In the genomic region with DNA sequence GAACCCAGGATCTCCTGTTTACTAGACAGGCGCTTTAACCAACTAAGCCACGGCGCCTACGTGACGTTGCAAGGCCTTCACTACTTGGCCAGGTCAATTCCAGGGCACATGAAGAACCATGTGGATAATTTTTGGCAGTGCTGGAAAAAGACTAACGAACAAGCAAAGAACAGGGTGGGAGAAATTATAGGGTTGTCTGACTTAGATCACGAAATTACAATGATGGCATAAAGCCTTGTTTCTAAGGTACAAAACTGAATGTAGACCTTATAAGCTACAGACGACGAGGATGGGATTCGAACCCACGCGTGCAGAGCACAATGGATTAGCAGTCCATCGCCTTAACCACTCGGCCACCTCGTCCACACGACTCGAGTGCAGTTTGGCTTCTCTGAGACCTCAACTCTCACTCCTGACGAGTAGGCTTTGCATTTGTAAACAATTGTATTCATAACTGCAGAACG, we compare ENCODE assay signal across 1 mouse cellular context.
TF ChIP-seq lines count a peak whose summit lies in the region.

No protein-coding gene starts in this region.

TF ChIP-seq in CH12.LX, 34 proteins besides CTCF, POLR2A, EP300 and RAD21 (continued from another document):
- TF ChIP-seq HCFC1 (IDR thresholded peaks at IDR 0.05; ENCODE audit: low read depth, low read length) (peak; percentile 43), JUND (conservative IDR thresholded peaks at IDR 0.05; ENCODE audit: low read depth, low read length) (peak; percentile 68; the same call in 1 of the 2 replicates), MAZ (IDR thresholded peaks at IDR 0.05; ENCODE audit: low read depth, low read length) (no peak), KAT2A (IDR thresholded peaks at IDR 0.05; ENCODE audit: insufficient replicate concordance, low read length) (peak; percentile 75; the same call in 1 of the 2 replicates), NRF1 (IDR thresholded peaks at IDR 0.05; ENCODE audit: low read depth, low read length) (peak; percentile 76), MAFK (IDR thresholded peaks at IDR 0.05; ENCODE audit: insufficient replicate concordance, low read length) (peak; percentile 97), CHD2 (IDR thresholded peaks at IDR 0.05; ENCODE audit: low read length) (no peak), MEF2A (IDR thresholded peaks at IDR 0.05; ENCODE audit: borderline replicate concordance, low read depth, low read length) (no peak), ELF1 (IDR thresholded peaks at IDR 0.05; ENCODE audit: low read depth, low read length) (peak; percentile 97), MYC (IDR thresholded peaks at IDR 0.05; ENCODE audit: low read depth, low read length) (peak; percentile 97), ETS1 (conservative IDR thresholded peaks at IDR 0.05; ENCODE audit: low read depth, low read length) (no peak), JUN (IDR thresholded peaks at IDR 0.05; ENCODE audit: insufficient read depth, low read depth, low read length) (no peak), MAX (IDR thresholded peaks at IDR 0.05; ENCODE audit: low read length) (0 out of 2 replicates have a peak, but pooled peaks have one; percentile 39), MXI1 (IDR thresholded peaks at IDR 0.05; ENCODE audit: low read depth, low read length) (peak; percentile 65; the same call in 1 of the 2 replicates), PAX5 (IDR thresholded peaks at IDR 0.05; ENCODE audit: low read length) (no peak), ZNF384 (IDR thresholded peaks at IDR 0.05; ENCODE audit: low read depth, low read length) (no peak), ZMIZ1 (IDR thresholded peaks at IDR 0.05; ENCODE audit: low read depth, low read length) (no peak), E2F4 (IDR thresholded peaks at IDR 0.05; ENCODE audit: insufficient replicate concordance, low read depth, low read length) (peak; percentile 95; the same call in 1 of the 2 replicates), TCF12 (IDR thresholded peaks at IDR 0.05; ENCODE audit: low read depth, low read length) (no peak), USF2 (conservative IDR thresholded peaks at IDR 0.05; ENCODE audit: low read depth, low read length) (no peak), ZC3H11A (IDR thresholded peaks at IDR 0.05; ENCODE audit: low read depth, low read length) (no peak), SIN3A (IDR thresholded peaks at IDR 0.05; ENCODE audit: low read length) (no peak; the same call in 1 of the 2 replicates)
